Mouse (Mus musculus) neural tube, embryonic 15.5 days (tissue): Measurements from ENCODE around the gene Akap13. TPM values are rescaled to one million over a fixed set of nuclear protein-coding genes. Genes with fewer than 3 reads are reported as not detected.

Experiments
- ATAC-seq: fragments of 200-750 bp; cut with Nextera tagmentation; 2 replicates; pipeline ENCODE4 v1.8.0; 2017; ENCODE audit warnings: mild to moderate bottlenecking, moderate TSS enrichment, moderate library complexity; ENCODE audit not compliant: low FRiP score
- H3K27ac ChIP-seq: fragments of 300-500 bp; sonication (generic); replicated peaks from 2 replicates; pipeline ENCODE4 v1.5.1; 2015; ENCODE audit warnings: mild to moderate bottlenecking, inconsistent platforms
- H3K27me3 ChIP-seq: fragments of 300-500 bp; sonication (generic); replicated peaks from 2 replicates; pipeline ENCODE4 v1.6.1; 2015; ENCODE audit warnings: inconsistent platforms
- H3K36me3 ChIP-seq: fragments of 300-500 bp; sonication (generic); 2 replicates; pipeline ENCODE4 v1.6.1; 2015; ENCODE audit warnings: inconsistent platforms
- H3K4me1 ChIP-seq: fragments of 300-500 bp; sonication (generic); 2 replicates; pipeline ENCODE4 v1.6.1; 2015; ENCODE audit warnings: inconsistent platforms
- H3K4me2 ChIP-seq: fragments of 300-500 bp; sonication (generic); 2 replicates; pipeline ENCODE4 v1.6.1; 2015; ENCODE audit warnings: inconsistent platforms, mild to moderate bottlenecking, moderate library complexity
- H3K4me3 ChIP-seq: fragments of 300-500 bp; sonication (generic); replicated peaks from 2 replicates; pipeline ENCODE4 v1.5.1; 2015; ENCODE audit warnings: mild to moderate bottlenecking, inconsistent platforms
- H3K9ac ChIP-seq: fragments of 300-500 bp; sonication (generic); replicated peaks from 2 replicates; pipeline ENCODE4 v1.6.1; 2015; ENCODE audit warnings: mild to moderate bottlenecking, inconsistent platforms
- H3K9me3 ChIP-seq: fragments of 300-500 bp; sonication (generic); replicated peaks from 2 replicates; pipeline ENCODE4 v1.6.1; 2016; ENCODE audit warnings: inconsistent platforms
- WGBS: fragments of 180-500 bp; shearing (Covaris S2); methylation state at CpG from one replicate; pipeline ENCODE4 v1.1.7; 2015; ENCODE audit warnings: mixed read lengths; 5-methylcytosine and 5-hydroxymethylcytosine counted together
- polyA plus RNA-seq: library from polyadenylated mRNA; unstranded; fragments of >200 nt; fragmentation: Nextera tagmentation; extraction: Ambion mirVana; gene quantifications from 2 replicates; pipeline ENCODE4 v1.2.1, GENCODE M21; 2015

Gene Akap13
- polyA plus RNA-seq, 1 experiment from 2014 or later: 14.3 TPM

- no peaks in the 10 kb centered on the region for H3K4me1 ChIP-seq
- no peak overlapping the region for H3K27ac ChIP-seq
- H3K9ac ChIP-seq: no peak overlapping the region
- H3K9me3 ChIP-seq: no peaks in the 10 kb centered on the region
- H3K4me3 ChIP-seq: no peak overlapping the region
- ATAC-seq: no peak
- no peak overlapping the region for H3K4me2 ChIP-seq
- no peaks in the 10 kb centered on the region for H3K36me3 ChIP-seq
- WGBS: 96% methylated on average over 6 of the region's 6 CpGs
- no peaks in the 10 kb centered on the region for H3K27me3 ChIP-seq
Observed at GRCm38 (mm10) chr7:75667531-75667930, 212.2 kb downstream of the Akap13 start.

GRCm38 (mm10) chr7:75668396-75668795, 213.1 kb downstream of the Akap13 start:
- H3K9me3 ChIP-seq: no peaks in the 10 kb centered on the region
- 43% methylated on average over 1 of the region's 1 CpGs for WGBS
- no peaks in the 10 kb centered on the region for H3K27me3 ChIP-seq
- H3K4me1 ChIP-seq: no peaks in the 10 kb centered on the region
- H3K27ac ChIP-seq: no peak overlapping the region
- ATAC-seq: no peak
- H3K9ac ChIP-seq: no peak overlapping the region
- H3K4me2 ChIP-seq: no peak overlapping the region
- no peaks in the 10 kb centered on the region for H3K36me3 ChIP-seq
- H3K4me3 ChIP-seq: no peak overlapping the region

GRCm38 (mm10) chr7:75669416-75669815, 214.1 kb downstream of the Akap13 start:
- Histone ChIP-seq H3K9me3 (no peaks in the 10 kb centered on the region), H3K27me3 (no peaks in the 10 kb centered on the region), H3K27ac (no peak overlapping the region), H3K4me2 (no peak overlapping the region), H3K36me3 (no peaks in the 10 kb centered on the region), H3K9ac (no peak overlapping the region), H3K4me3 (no peak overlapping the region), H3K4me1 (no peaks in the 10 kb centered on the region)
- WGBS: 79% methylated on average over 6 of the region's 6 CpGs
- ATAC-seq: no peak

- WGBS: 42% methylated on average over 9 of the region's 9 CpGs
- H3K9me3 ChIP-seq: no peaks in the 10 kb centered on the region
- no peak overlapping the region for H3K4me3 ChIP-seq
- no peaks in the 10 kb centered on the region for H3K4me1 ChIP-seq
- no peak overlapping the region for H3K27ac ChIP-seq
- H3K36me3 ChIP-seq: no peaks in the 10 kb centered on the region
- no peak for ATAC-seq
- H3K27me3 ChIP-seq: no peaks in the 10 kb centered on the region
- no peak overlapping the region for H3K9ac ChIP-seq
- H3K4me2 ChIP-seq: no peak overlapping the region
Observed at GRCm38 (mm10) chr7:75679631-75680030, 224.3 kb downstream of the Akap13 start.

- no peaks in the 10 kb centered on the region for H3K9me3 ChIP-seq
- H3K4me2 ChIP-seq: no peak overlapping the region
- WGBS: 83% methylated on average over 1 of the region's 1 CpGs
- H3K4me1 ChIP-seq: no peaks in the 10 kb centered on the region
- no peak overlapping the region for H3K27ac ChIP-seq
- no peak for ATAC-seq
- H3K9ac ChIP-seq: no peak overlapping the region
- no peaks in the 10 kb centered on the region for H3K36me3 ChIP-seq
- no peak overlapping the region for H3K4me3 ChIP-seq
- no peaks in the 10 kb centered on the region for H3K27me3 ChIP-seq
Observed at GRCm38 (mm10) chr7:75682901-75683300, 227.6 kb downstream of the Akap13 start.

- Histone ChIP-seq H3K4me2 (no peak overlapping the region), H3K36me3 (no peaks in the 10 kb centered on the region), H3K4me1 (no peaks in the 10 kb centered on the region), H3K4me3 (no peak overlapping the region), H3K27me3 (no peaks in the 10 kb centered on the region), H3K27ac (no peak overlapping the region), H3K9ac (no peak overlapping the region), H3K9me3 (no peaks in the 10 kb centered on the region)
- no peak for ATAC-seq
- 70% methylated on average over 6 of the region's 6 CpGs for WGBS
Observed at GRCm38 (mm10) chr7:75683410-75683809, 228.1 kb downstream of the Akap13 start.

- no peaks in the 10 kb centered on the region for H3K27me3 ChIP-seq
- no peak overlapping the region for H3K4me2 ChIP-seq
- H3K27ac ChIP-seq: no peak overlapping the region
- ATAC-seq: no peak
- no peaks in the 10 kb centered on the region for H3K9me3 ChIP-seq
- H3K9ac ChIP-seq: no peak overlapping the region
- no peaks in the 10 kb centered on the region for H3K4me1 ChIP-seq
- 74% methylated on average over 3 of the region's 3 CpGs for whole genome bisulfite sequencing
- H3K4me3 ChIP-seq: no peak overlapping the region
- H3K36me3 ChIP-seq: no peaks in the 10 kb centered on the region
Observed at GRCm38 (mm10) chr7:75684976-75685375, 229.6 kb downstream of the Akap13 start.

GRCm38 (mm10) chr7:75686046-75686826, 230.9 kb downstream of the Akap13 start:
- H3K36me3 ChIP-seq: no peaks in the 10 kb centered on the region
- H3K4me2 ChIP-seq: no peak overlapping the region
- 95% methylated on average over 7 of the region's 7 CpGs for WGBS
- H3K4me1 ChIP-seq: no peaks in the 10 kb centered on the region
- no peak for ATAC-seq
- no peak overlapping the region for H3K27ac ChIP-seq
- H3K4me3 ChIP-seq: no peak overlapping the region
- H3K9me3 ChIP-seq: no peaks in the 10 kb centered on the region
- H3K27me3 ChIP-seq: no peaks in the 10 kb centered on the region
- H3K9ac ChIP-seq: no peak overlapping the region

- no peaks in the 10 kb centered on the region for H3K27me3 ChIP-seq
- H3K9ac ChIP-seq: no peak overlapping the region
- no peaks in the 10 kb centered on the region for H3K36me3 ChIP-seq
- H3K9me3 ChIP-seq: no peaks in the 10 kb centered on the region
- WGBS: 86% methylated on average over 1 of the region's 1 CpGs
- no peak overlapping the region for H3K4me3 ChIP-seq
- no peak overlapping the region for H3K4me2 ChIP-seq
- H3K27ac ChIP-seq: no peak overlapping the region
- no peaks in the 10 kb centered on the region for H3K4me1 ChIP-seq
- ATAC-seq: no peak
Observed at GRCm38 (mm10) chr7:75686827-75687164, 231.5 kb downstream of the Akap13 start.

GRCm38 (mm10) chr7:75688144-75688543, 232.8 kb downstream of the Akap13 start:
- H3K27me3 ChIP-seq: no peaks in the 10 kb centered on the region
- H3K36me3 ChIP-seq: no peaks in the 10 kb centered on the region
- H3K27ac ChIP-seq: no peak overlapping the region
- H3K9me3 ChIP-seq: no peaks in the 10 kb centered on the region
- no peak overlapping the region for H3K4me3 ChIP-seq
- no peak overlapping the region for H3K9ac ChIP-seq
- no peaks in the 10 kb centered on the region for H3K4me1 ChIP-seq
- no peak for ATAC-seq
- WGBS: 83% methylated on average over 3 of the region's 3 CpGs
- H3K4me2 ChIP-seq: no peak overlapping the region

- WGBS: 72% methylated on average over 5 of the region's 5 CpGs
- H3K4me2 ChIP-seq: no peak overlapping the region
- H3K27me3 ChIP-seq: no peaks in the 10 kb centered on the region
- H3K36me3 ChIP-seq: no peaks in the 10 kb centered on the region
- H3K9ac ChIP-seq: no peak overlapping the region
- H3K4me1 ChIP-seq: no peaks in the 10 kb centered on the region
- no peak overlapping the region for H3K4me3 ChIP-seq
- H3K9me3 ChIP-seq: no peaks in the 10 kb centered on the region
- no peak overlapping the region for H3K27ac ChIP-seq
- no peak for ATAC-seq
Observed at GRCm38 (mm10) chr7:75694777-75695176, 239.4 kb downstream of the Akap13 start.

GRCm38 (mm10) chr7:75699836-75700235, 244.5 kb downstream of the Akap13 start:
- Histone ChIP-seq H3K36me3 (no peaks in the 10 kb centered on the region), H3K4me3 (no peak overlapping the region), H3K9ac (no peak overlapping the region), H3K27me3 (no peaks in the 10 kb centered on the region), H3K9me3 (no peaks in the 10 kb centered on the region), H3K4me2 (no peak overlapping the region), H3K4me1 (no peaks in the 10 kb centered on the region), H3K27ac (no peak overlapping the region)
- no peak for ATAC-seq
- WGBS: 91% methylated on average over 5 of the region's 5 CpGs
